Mouse (Mus musculus) limb, embryonic 14.5 days (tissue): Measurements from ENCODE around the gene Gm525. TPM values are rescaled to one million over a fixed set of nuclear protein-coding genes. Genes with fewer than 3 reads are reported as not detected.
A peak's percentile ranks its signal among the peaks of the same experiment; 100 is the strongest.
"Not testable (repeated sequence)": the region's sequence is repeated elsewhere in the genome, so short reads cannot be mapped to it uniquely, and the experiment has no call there.

ENCODE experiments used
- ATAC-seq: fragments of 200-750 bp; cut with Nextera tagmentation; 2 replicates; pipeline ENCODE4 v1.8.0; 2017; ENCODE audit warnings: low read depth, moderate number of reproducible peaks, moderate TSS enrichment; ENCODE audit not compliant: low FRiP score
- DNase-seq: peaks from one replicate; pipeline ENCODE4 v3.0.0-alpha.2; 2015; ENCODE audit warnings: low spot score
- H3K27ac ChIP-seq: fragments of 300-500 bp; sonication (generic); replicated peaks from 2 replicates; pipeline ENCODE4 v1.5.1; 2014; ENCODE audit warnings: low read depth, mild to moderate bottlenecking, low read length, moderate library complexity, mixed read lengths
- H3K27me3 ChIP-seq: fragments of 300-500 bp; sonication (generic); 2 replicates; pipeline ENCODE4 v1.6.1; 2014; ENCODE audit warnings: low read length, mixed read lengths; ENCODE audit not compliant: control insufficient read depth, insufficient read depth
- H3K36me3 ChIP-seq: fragments of 300-500 bp; sonication (generic); 2 replicates; pipeline ENCODE4 v1.6.1; 2014; ENCODE audit warnings: mild to moderate bottlenecking, low read length, moderate library complexity, mixed read lengths; ENCODE audit not compliant: control insufficient read depth, insufficient read depth
- H3K4me1 ChIP-seq: fragments of 300-500 bp; sonication (generic); 2 replicates; pipeline ENCODE4 v1.6.1; 2014; ENCODE audit warnings: antibody characterized with exemption, low read length, mixed read lengths; ENCODE audit not compliant: control insufficient read depth, insufficient read depth
- H3K4me2 ChIP-seq: fragments of 300-500 bp; sonication (generic); replicated peaks from 2 replicates; pipeline ENCODE4 v1.6.1; 2014; ENCODE audit warnings: low read depth, mild to moderate bottlenecking, low read length, moderate library complexity; ENCODE audit not compliant: severe bottlenecking
- H3K4me3 ChIP-seq: fragments of 300-500 bp; sonication (generic); replicated peaks from 2 replicates; pipeline ENCODE4 v1.5.1; 2014; ENCODE audit warnings: low read length
- H3K9ac ChIP-seq: fragments of 300-500 bp; sonication (generic); 2 replicates; pipeline ENCODE4 v1.6.1; 2014; ENCODE audit warnings: mild to moderate bottlenecking, low read depth, low read length, moderate library complexity; ENCODE audit not compliant: severe bottlenecking
- H3K9me3 ChIP-seq: fragments of 300-500 bp; sonication (generic); 2 replicates; pipeline ENCODE4 v1.6.1; 2016; ENCODE audit warnings: low read length; ENCODE audit not compliant: control insufficient read depth
- POLR2A ChIP-seq: fragments of 200-500 bp; IDR thresholded peaks from 2 replicates; pipeline ENCODE4 v1.8.0; 2012; ENCODE audit warnings: inconsistent platforms, mild to moderate bottlenecking, moderate library complexity, borderline replicate concordance; ENCODE audit not compliant: insufficient read depth, insufficient read length; ENCODE audit errors: extremely low read depth
- WGBS: fragments of 180-500 bp; shearing (Covaris S2); extraction: QIAGEN DNeasy Blood & Tissue Kit; methylation state at CpG from one replicate; pipeline ENCODE4 v1.1.7; 2014; 5-methylcytosine and 5-hydroxymethylcytosine counted together
- polyA plus RNA-seq, 2 experiments: library from polyadenylated mRNA; depleted of rRNA in 1 of 2; stranded (reverse) in 1 of 2; unstranded in 1 of 2; fragments of >200 nt; fragmentation: Nextera tagmentation in 1 of 2; extraction: Ambion mirVana in 1 of 2; gene quantifications; 2 replicates each; pipeline versions ENCODE4 v1.2.1 to v1.2.3; 2012 to 2014

Gm525 gene
- polyA plus RNA-seq, 2 experiments: 1.8 to 2.3 TPM

- Histone ChIP-seq H3K27ac (no peak overlapping the region), H3K9me3 (no peaks in the 10 kb centered on the region), H3K4me1 (no peaks in the 10 kb centered on the region), H3K27me3 (no peaks in the 10 kb centered on the region), H3K9ac (no peak overlapping the region), H3K4me2 (no peak overlapping the region), H3K36me3 (no peaks in the 10 kb centered on the region), H3K4me3 (no peak overlapping the region)
- 34% methylated on average over 7 of the region's 7 CpGs for WGBS
- no peak for TF ChIP-seq POLR2A
- DNase-seq (peak; percentile 70), ATAC-seq (no peak)
Observed at GRCm38 (mm10) chr11:89084601-89085000, 11.0 kb downstream of the Gm525 start.

- no peak for ATAC-seq
- Histone ChIP-seq H3K9ac (no peak overlapping the region), H3K27me3 (no peaks in the 10 kb centered on the region), H3K9me3 (no peaks in the 10 kb centered on the region), H3K4me1 (no peaks in the 10 kb centered on the region), H3K36me3 (no peaks in the 10 kb centered on the region), H3K27ac (no peak overlapping the region), H3K4me3 (no peak overlapping the region), H3K4me2 (no peak overlapping the region)
- DNase-seq: no peak
- 81% methylated on average over 10 of the region's 10 CpGs for WGBS
- no peak for TF ChIP-seq POLR2A
Observed at GRCm38 (mm10) chr11:89086208-89086809, 12.7 kb downstream of the Gm525 start.

GRCm38 (mm10) chr11:89088754-89089153, 15.1 kb downstream of the Gm525 start:
- H3K4me2 ChIP-seq: no peak overlapping the region
- H3K9me3 ChIP-seq: no peaks in the 10 kb centered on the region
- H3K9ac ChIP-seq: no peak overlapping the region
- DNase-seq (no peak), ATAC-seq (no peak)
- no peak overlapping the region for H3K27ac ChIP-seq
- no peaks in the 10 kb centered on the region for H3K4me1 ChIP-seq
- 91% methylated on average over 4 of the region's 4 CpGs for WGBS
- no peaks in the 10 kb centered on the region for H3K36me3 ChIP-seq
- no peak overlapping the region for H3K4me3 ChIP-seq
- H3K27me3 ChIP-seq: no peaks in the 10 kb centered on the region
- TF ChIP-seq POLR2A: no peak

- not testable (repeated sequence) for DNase-seq, ATAC-seq, H3K4me3 ChIP-seq, H3K9me3 ChIP-seq, H3K9ac ChIP-seq, H3K27ac ChIP-seq, H3K36me3 ChIP-seq, H3K4me2 ChIP-seq, H3K27me3 ChIP-seq, H3K4me1 ChIP-seq
- WGBS: 91% methylated on average over 7 of the region's 7 CpGs
Observed at GRCm38 (mm10) chr11:89090359-89090758, 16.7 kb downstream of the Gm525 start.

GRCm38 (mm10) chr11:89092714-89093113, 19.1 kb downstream of the Gm525 start:
- WGBS: 68% methylated on average over 9 of the region's 9 CpGs

GRCm38 (mm10) chr11:89095306-89095705, 21.7 kb downstream of the Gm525 start:
- Histone ChIP-seq H3K4me2 (no peak overlapping the region), H3K9ac (no peak overlapping the region), H3K27ac (no peak overlapping the region), H3K27me3 (no peaks in the 10 kb centered on the region), H3K4me3 (no peak overlapping the region), H3K9me3 (no peaks in the 10 kb centered on the region), H3K4me1 (no peaks in the 10 kb centered on the region), H3K36me3 (no peaks in the 10 kb centered on the region)
- DNase-seq (no peak), ATAC-seq (no peak)
- 88% methylated on average over 3 of the region's 3 CpGs for WGBS
- no peak for TF ChIP-seq POLR2A

More at GRCm38 (mm10) chr11:89092714-89093113, 19.1 kb downstream of the Gm525 start:
- no peaks in the 10 kb centered on the region for H3K36me3 ChIP-seq
- no peak for TF ChIP-seq POLR2A
- H3K27me3 ChIP-seq: no peaks in the 10 kb centered on the region
- H3K4me2 ChIP-seq: no peak overlapping the region
- no peaks in the 10 kb centered on the region for H3K9me3 ChIP-seq
- no peaks in the 10 kb centered on the region for H3K4me1 ChIP-seq
- no peak overlapping the region for H3K27ac ChIP-seq
- ATAC-seq: no peak
- no peak overlapping the region for H3K9ac ChIP-seq
- DNase-seq: no peak
- H3K4me3 ChIP-seq: no peak overlapping the region

GRCm38 (mm10) chr11:89097292-89097691, 23.7 kb downstream of the Gm525 start:
- H3K4me2 ChIP-seq, H3K27me3 ChIP-seq, H3K4me1 ChIP-seq, H3K9ac ChIP-seq, H3K36me3 ChIP-seq, ATAC-seq, DNase-seq, H3K4me3 ChIP-seq, H3K9me3 ChIP-seq, H3K27ac ChIP-seq: not testable (repeated sequence)
- 82% methylated on average over 10 of the region's 10 CpGs for WGBS
